Mouse (Mus musculus) frontal cortex, postnatal 14 days (tissue): ENCODE data around the gene Arhgef28.
"Not testable (repeated sequence)": the region's sequence is repeated elsewhere in the genome, so short reads cannot be mapped to it uniquely, and the experiment has no call there.

Experiments
- DNase-seq, 2 experiments: peaks; one replicate each; pipeline ENCODE4 v3.0.0; 2022; ENCODE audit warnings: low spot score in 2 of 2

Gene Arhgef28

GRCm38 (mm10) chr13:98073190-98073589 lies 133.0 kb downstream of the Arhgef28 start:
- DNase-seq = no peak

GRCm38 (mm10) chr13:98070458-98070857 lies 135.8 kb downstream of the Arhgef28 start:
- no peak for DNase-seq

DNA sequence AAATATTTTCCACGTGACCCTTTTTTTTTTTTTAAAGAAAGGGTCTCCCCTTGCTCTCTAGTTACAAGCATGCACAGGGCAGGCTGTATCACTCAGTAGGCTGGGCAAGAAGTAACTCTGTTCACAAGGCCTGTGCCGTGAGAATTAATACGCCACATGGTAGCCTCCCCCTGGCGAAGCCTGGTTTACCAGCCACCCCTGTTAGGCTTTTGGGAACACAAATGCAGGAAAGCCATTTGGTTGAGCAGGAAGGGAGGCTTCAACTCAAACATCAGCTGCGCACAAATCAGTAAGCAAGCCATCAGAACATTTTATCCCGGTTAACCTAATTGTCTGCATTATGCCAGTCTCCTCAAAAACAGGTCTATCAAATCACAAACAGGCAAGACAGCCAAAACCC lies 136.6 kb downstream of the Arhgef28 start:
- no peak for DNase-seq

GRCm38 (mm10) chr13:98062843-98063242 lies 143.4 kb downstream of the Arhgef28 start:
- no peak for DNase-seq

DNA sequence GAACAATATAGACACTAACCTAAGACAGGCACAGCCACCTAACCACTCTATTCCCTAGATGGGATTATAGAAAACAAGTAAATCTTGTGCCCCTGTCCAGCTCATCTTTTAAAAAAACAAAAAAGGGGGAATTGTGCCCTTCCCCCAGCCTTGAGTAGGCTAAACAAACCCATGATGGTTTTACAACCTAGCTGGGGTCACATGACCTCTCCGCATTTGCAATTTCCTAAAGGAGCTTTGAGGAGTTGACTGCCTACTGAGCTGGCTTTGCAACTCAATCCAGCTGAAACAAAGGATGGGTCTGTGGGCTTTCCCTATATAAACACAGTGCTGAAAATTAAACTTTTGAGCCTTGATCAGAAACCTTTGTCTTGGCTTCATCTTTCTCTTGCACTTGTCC lies 146.1 kb downstream of the Arhgef28 start:
- DNase-seq = not testable (repeated sequence)

DNA sequence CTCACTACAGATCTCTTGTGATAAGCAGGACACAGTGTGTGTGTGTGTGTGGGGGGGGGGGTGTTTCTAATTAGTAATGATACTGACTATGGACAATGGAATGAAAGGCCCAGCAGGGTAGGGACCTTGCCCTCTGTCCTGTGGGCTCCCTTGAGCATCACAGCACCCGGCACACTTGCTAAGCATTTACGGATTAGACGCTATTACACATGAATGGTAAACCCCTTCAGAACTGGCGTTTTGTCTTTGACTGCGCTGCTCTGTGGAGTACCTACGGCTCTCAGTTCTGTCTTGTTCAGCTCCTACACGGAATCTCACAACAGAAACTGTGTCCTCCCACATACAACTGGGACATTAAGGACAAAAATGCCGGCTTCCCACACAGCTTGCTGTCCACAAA lies 151.0 kb downstream of the Arhgef28 start:
- no peak for DNase-seq

- DNase-seq = no peak
Measured at GRCm38 (mm10) chr13:98040628-98041150, 165.6 kb downstream of the Arhgef28 start.

- DNase-seq = no peak
Measured at GRCm38 (mm10) chr13:98038731-98039130, 167.5 kb downstream of the Arhgef28 start.

GRCm38 (mm10) chr13:98037693-98038092 lies 168.5 kb downstream of the Arhgef28 start:
- DNase-seq = no peak

DNA sequence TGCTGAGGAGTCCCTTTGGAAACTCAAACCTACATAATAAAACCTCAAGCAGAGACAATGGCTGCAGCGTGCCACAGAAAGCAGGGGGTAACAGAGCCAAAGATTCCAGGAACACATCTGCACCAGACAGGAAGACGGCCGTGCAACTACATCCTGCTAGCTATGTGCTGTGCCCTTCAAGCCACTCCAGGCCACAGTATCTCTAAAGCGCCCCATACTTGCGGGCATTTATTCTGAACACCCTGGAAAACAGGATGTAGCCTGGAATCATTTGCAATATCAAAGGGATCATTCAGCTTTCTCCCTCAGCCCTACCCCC lies 174.6 kb downstream of the Arhgef28 start:
- no peak for DNase-seq

GRCm38 (mm10) chr13:98030959-98031641 lies 175.1 kb downstream of the Arhgef28 start:
- peak; percentile 56 to 84 for DNase-seq

- DNase-seq = no peak
Measured at GRCm38 (mm10) chr13:98030041-98030440, 176.2 kb downstream of the Arhgef28 start.

GRCm38 (mm10) chr13:98028711-98029250 lies 177.5 kb downstream of the Arhgef28 start:
- DNase-seq = no peak

- DNase-seq = no peak
Measured at GRCm38 (mm10) chr13:98027641-98028204, 178.5 kb downstream of the Arhgef28 start.

- DNase-seq = no peak
Measured at GRCm38 (mm10) chr13:98027122-98027521, 179.1 kb downstream of the Arhgef28 start.

DNA sequence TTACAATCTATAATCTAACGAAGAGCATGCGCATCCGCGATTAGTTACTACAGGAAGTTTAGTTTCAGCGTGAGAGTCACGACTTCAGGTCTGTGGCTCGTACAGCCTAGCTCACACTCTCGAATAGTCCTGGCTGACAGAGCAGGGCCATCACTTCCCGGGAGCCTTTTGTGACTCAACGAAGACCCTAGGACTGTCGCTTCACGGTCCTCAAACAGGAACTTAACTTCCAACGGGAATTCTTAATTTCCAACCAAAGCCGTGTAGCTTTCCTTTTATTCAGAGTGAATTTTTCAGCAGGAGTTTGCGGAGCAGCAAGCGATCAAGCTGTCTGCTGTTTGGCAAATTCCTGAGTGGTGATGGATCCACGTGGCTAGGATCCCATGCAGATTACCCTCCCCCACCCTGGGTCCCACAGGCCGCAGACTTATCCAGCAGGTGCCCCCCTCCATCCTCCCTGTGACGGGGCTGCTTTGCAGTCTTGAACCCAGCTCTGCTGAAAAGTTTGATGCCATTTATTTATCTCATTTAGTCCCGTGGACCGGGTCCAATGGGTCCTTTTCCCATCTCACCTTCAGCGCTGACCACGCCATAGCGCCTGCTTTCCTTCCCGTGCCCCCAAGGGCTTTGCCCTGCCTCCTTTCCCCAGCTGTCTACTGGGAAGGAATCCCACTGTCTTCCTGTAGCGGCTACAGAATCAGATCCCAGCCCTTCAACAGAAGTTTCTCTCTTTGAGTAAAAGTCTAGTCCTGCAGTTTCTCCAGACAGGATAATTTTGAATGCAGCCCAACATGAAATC lies 180.3 kb downstream of the Arhgef28 start:
- no peak for DNase-seq

- DNase-seq = no peak
Measured at GRCm38 (mm10) chr13:98025162-98025561, 181.1 kb downstream of the Arhgef28 start.

DNA sequence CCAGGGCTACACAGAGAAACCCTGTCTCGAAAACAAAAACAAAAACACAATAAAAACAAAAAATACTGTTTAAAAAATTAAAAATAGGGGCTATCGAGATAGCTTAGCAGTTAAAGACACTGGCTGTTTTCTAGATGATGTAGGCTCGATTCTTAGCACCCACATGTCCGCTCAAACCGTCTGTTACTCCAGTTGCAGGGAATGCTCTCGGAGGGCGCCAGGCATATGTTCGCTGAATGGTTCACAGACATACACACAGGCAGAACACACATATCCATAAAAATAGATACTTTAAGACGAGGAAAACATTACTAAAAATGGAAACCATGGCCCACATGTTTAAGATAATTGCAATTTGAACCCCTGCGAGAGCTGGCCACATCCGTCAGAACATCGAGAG lies 181.6 kb downstream of the Arhgef28 start:
- no peak for DNase-seq

DNA sequence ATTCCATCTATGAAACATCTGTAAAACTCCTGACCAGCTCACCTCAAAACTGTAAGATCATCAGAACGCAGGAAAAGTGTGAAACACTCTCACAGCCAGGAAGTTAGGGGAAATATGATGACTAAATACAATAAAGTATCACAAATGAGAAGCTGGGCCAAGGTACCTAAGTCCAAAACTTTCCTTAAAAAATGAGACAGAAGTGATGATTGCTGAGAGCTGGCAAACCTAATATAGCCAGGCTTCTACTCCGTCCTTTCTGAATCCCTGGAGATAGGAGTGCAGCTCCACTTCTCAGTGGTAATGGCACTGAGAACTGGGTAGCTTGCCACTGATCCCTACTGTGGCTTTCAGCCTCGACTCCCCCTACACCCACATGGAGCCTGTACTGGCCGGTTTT lies 184.3 kb downstream of the Arhgef28 start:
- no peak for DNase-seq

DNA sequence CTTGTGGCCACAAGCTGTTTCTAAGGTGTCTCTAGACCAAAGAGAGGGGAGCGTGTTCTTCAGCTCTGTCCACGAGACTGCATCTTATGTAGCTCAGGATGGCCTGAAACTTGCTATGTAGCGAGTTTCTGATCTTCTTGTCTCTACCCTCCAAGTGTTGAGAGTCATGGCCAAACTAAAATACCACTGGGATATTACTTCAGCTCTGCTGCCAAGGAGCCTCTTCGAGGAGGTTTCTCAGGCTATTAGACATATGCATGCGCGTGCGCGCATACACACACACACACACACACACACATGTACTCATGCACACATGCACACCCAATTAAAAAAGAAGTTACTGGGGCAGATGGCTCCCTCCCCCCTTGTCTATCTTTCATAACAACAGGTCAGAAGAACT lies 187.4 kb downstream of the Arhgef28 start:
- not testable (repeated sequence) for DNase-seq

- DNase-seq = peak in 1 of 2 experiments; percentile 31
Measured at GRCm38 (mm10) chr13:98016923-98017588, 189.2 kb downstream of the Arhgef28 start.
